Mouse (Mus musculus) brain, embryonic 14.5 days (tissue): ENCODE results near the gene Nlrp4b. TPM values are rescaled to one million over a fixed set of nuclear protein-coding genes. Genes with fewer than 3 reads are reported as not detected.
"Not testable (repeated sequence)": the region's sequence is repeated elsewhere in the genome, so short reads cannot be mapped to it uniquely, and the experiment has no call there.

ENCODE experiments used
- DNase-seq: peaks from one replicate; pipeline ENCODE4 v3.0.0-alpha.2; 2011; ENCODE audit warnings: low read depth
- CTCF ChIP-seq: fragments of 200-500 bp; IDR thresholded peaks from 2 replicates; pipeline ENCODE4 v1.5.1; 2012; ENCODE audit warnings: inconsistent platforms, mild to moderate bottlenecking, moderate library complexity, borderline replicate concordance; ENCODE audit not compliant: insufficient read depth, insufficient read length; ENCODE audit errors: extremely low read depth
- POLR2A ChIP-seq: fragments of 200-500 bp; IDR thresholded peaks from 2 replicates; pipeline ENCODE4 v1.6.1; 2012; ENCODE audit warnings: mild to moderate bottlenecking, inconsistent platforms, borderline replicate concordance; ENCODE audit not compliant: poor library complexity, insufficient read depth, insufficient read length, severe bottlenecking; ENCODE audit errors: extremely low read depth
- polyA plus RNA-seq: library from polyadenylated mRNA; depleted of rRNA; stranded (reverse); fragments of >200 nt; gene quantifications from 2 replicates; pipeline ENCODE4 v1.2.3, GENCODE M21; 2012; rRNA removed

The Nlrp4b gene
- not detected in 2 replicates for polyA plus RNA-seq

DNA sequence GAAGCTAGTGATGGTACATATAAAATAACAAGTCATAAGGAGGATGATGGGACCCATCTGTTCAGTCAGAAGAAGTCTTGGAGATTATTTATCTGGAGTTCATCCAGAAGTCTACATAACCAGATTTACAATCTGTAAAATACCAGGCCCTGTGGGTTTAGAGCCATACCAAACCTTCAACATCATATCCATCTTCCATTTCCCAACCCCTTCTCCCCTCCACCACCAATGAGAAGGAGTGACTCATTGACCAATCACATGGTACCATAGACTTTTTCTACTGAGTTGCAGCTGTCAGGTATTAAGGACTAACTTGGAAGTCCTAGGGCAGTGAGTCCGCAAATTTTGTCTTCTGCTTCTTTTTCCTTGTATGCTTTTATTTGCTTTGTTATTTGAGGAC lies at the start of gene Nlrp4b:
Gene Nlrp4b (plus strand): TSS at position 301 of the 400 bp plus-strand sequence.
- TF ChIP-seq CTCF (no peak), POLR2A (no peak)
- no peak for DNase-seq

DNA sequence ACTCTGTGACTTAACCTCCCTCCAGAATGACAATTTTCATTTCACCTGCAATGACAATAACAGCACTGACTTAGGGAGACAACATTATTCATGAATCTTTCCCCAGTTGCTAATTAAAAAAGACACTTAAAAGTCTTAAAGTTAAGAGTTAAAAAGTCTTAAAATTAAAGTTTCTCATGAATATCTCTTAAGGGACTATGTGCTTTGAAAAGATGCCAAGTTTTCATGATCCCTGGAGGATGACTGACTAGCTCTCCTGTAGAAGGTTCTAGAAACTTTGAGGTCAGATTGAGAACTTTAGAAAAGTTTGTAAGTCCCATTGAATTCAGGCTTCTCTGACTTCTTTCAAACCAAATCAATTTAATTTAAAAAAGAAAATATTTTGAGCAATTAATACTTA lies 66.7 kb downstream of the Nlrp4b start, which contains the start of gene Vmn1r71:
Gene Vmn1r71 (minus strand): TSS at position 101 of the 400 bp plus-strand sequence.
- TF ChIP-seq POLR2A (no peak), CTCF (no peak)
- DNase-seq = no peak

DNA sequence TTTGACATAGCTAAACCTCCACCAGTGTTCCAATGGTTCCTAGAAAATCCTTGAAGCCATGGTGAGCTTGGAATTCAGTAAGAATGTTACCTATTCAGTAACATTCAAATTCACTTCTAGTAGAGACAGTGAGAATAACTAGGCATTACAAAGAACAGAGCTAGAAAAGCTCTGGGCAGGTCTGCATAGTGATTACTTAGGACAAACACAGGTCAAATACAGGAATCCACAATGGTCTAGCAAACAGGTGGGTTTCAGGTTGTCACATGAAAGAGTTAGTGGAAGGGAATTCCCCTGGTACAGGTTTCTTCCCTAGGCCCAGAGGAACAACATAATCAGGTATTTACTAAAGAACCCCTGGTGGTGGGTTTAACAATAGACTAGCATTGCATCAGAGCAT lies 70.0 kb downstream of the Nlrp4b start:
- not testable (repeated sequence) for DNase-seq

Other genes starting within 250 kb of the Nlrp4b start
- gene Vmn1r67, start 244.5 kb upstream of the Nlrp4b start, polyA plus RNA-seq = not detected in 2 replicates
- gene Zik1, start 192.4 kb upstream of the Nlrp4b start, polyA plus RNA-seq = 28.8 and 32.2 TPM in 2 replicates
- not detected in 2 replicates for gene Vmn1r68, start 129.3 kb upstream of the Nlrp4b start, polyA plus RNA-seq
- gene Vmn1r69, start 74.1 kb upstream of the Nlrp4b start, polyA plus RNA-seq = not detected in 2 replicates
- gene Vmn1r70, start 56.3 kb upstream of the Nlrp4b start, polyA plus RNA-seq = not detected in 2 replicates
- gene Vmn1r71, start 66.6 kb downstream of the Nlrp4b start, polyA plus RNA-seq = not detected in 2 replicates
- not detected in 2 replicates for gene Zscan4b, start 217.3 kb downstream of the Nlrp4b start, polyA plus RNA-seq